Mouse (Mus musculus): ENCODE results near the gene Rin3.
A peak's percentile ranks its signal among the peaks of the same experiment; 100 is the strongest.

Rin3 gene

GRCm38 (mm10) chr12:102302322-102302721 is 19.5 kb downstream of the Rin3 start:
- no peak for DNase-seq (ENCODE audit: low read depth, low spot score)

- peak; percentile 73 for DNase-seq (ENCODE audit: low read depth, low spot score)
Observed at GRCm38 (mm10) chr12:102302831-102303351, 20.0 kb downstream of the Rin3 start.

GRCm38 (mm10) chr12:102303867-102304266 is 21.0 kb downstream of the Rin3 start:
- DNase-seq (ENCODE audit: low read depth, low spot score) = no peak

- DNase-seq (ENCODE audit: low read depth, low spot score) = no peak
Observed at GRCm38 (mm10) chr12:102305069-102305836, 22.4 kb downstream of the Rin3 start.

GRCm38 (mm10) chr12:102308001-102308456 is 25.2 kb downstream of the Rin3 start:
- DNase-seq (ENCODE audit: low read depth, low spot score) = peak; percentile 36

- no peak for DNase-seq (ENCODE audit: low read depth, low spot score)
Observed at GRCm38 (mm10) chr12:102308457-102309011, 25.7 kb downstream of the Rin3 start.

GRCm38 (mm10) chr12:102309099-102309799 is 26.4 kb downstream of the Rin3 start:
- DNase-seq (ENCODE audit: low read depth, low spot score) = no peak

- no peak for DNase-seq (ENCODE audit: low read depth, low spot score)
Observed at GRCm38 (mm10) chr12:102309800-102310195, 26.9 kb downstream of the Rin3 start.

- no peak for DNase-seq (ENCODE audit: low read depth, low spot score)
Observed at GRCm38 (mm10) chr12:102310261-102310660, 27.4 kb downstream of the Rin3 start.

GRCm38 (mm10) chr12:102311454-102311853 is 28.6 kb downstream of the Rin3 start:
- DNase-seq (ENCODE audit: low read depth, low spot score) = no peak

GRCm38 (mm10) chr12:102319150-102319549 is 36.3 kb downstream of the Rin3 start:
- no peak for DNase-seq (ENCODE audit: low read depth, low spot score)

- DNase-seq (ENCODE audit: low read depth, low spot score) = peak; percentile 43
Observed at GRCm38 (mm10) chr12:102319899-102320298, 37.1 kb downstream of the Rin3 start.

GRCm38 (mm10) chr12:102320322-102320721 is 37.5 kb downstream of the Rin3 start:
- DNase-seq (ENCODE audit: low read depth, low spot score) = no peak

GRCm38 (mm10) chr12:102321064-102321728 is 38.3 kb downstream of the Rin3 start:
- no peak for DNase-seq (ENCODE audit: low read depth, low spot score)

- DNase-seq (ENCODE audit: low read depth, low spot score) = peak; percentile 35
Observed at GRCm38 (mm10) chr12:102321855-102322254, 39.0 kb downstream of the Rin3 start.

- DNase-seq (ENCODE audit: low read depth, low spot score) = no peak
Observed at GRCm38 (mm10) chr12:102323392-102323791, 40.5 kb downstream of the Rin3 start.

- DNase-seq (ENCODE audit: low read depth, low spot score) = no peak
Observed at GRCm38 (mm10) chr12:102324156-102324885, 41.5 kb downstream of the Rin3 start.

- no peak for DNase-seq (ENCODE audit: low read depth, low spot score)
Observed at GRCm38 (mm10) chr12:102324886-102325220, 42.0 kb downstream of the Rin3 start.

- no peak for DNase-seq (ENCODE audit: low read depth, low spot score)
Observed at GRCm38 (mm10) chr12:102326753-102327340, 44.0 kb downstream of the Rin3 start.

GRCm38 (mm10) chr12:102327525-102327924 is 44.7 kb downstream of the Rin3 start:
- DNase-seq (ENCODE audit: low read depth, low spot score) = no peak

GRCm38 (mm10) chr12:102328090-102328489 is 45.2 kb downstream of the Rin3 start:
- DNase-seq (ENCODE audit: low read depth, low spot score) = no peak

Measured in skeletal muscle tissue, adult 2 months (tissue).